Mouse (Mus musculus) retina, adult 2 months (tissue): Measurements from ENCODE around the gene Edn2.

Source experiments
- DNase-seq: peaks from one replicate; pipeline ENCODE4 v3.0.0-alpha.2; 2012; ENCODE audit warnings: low read depth, low spot score

The Edn2 gene

DNA sequence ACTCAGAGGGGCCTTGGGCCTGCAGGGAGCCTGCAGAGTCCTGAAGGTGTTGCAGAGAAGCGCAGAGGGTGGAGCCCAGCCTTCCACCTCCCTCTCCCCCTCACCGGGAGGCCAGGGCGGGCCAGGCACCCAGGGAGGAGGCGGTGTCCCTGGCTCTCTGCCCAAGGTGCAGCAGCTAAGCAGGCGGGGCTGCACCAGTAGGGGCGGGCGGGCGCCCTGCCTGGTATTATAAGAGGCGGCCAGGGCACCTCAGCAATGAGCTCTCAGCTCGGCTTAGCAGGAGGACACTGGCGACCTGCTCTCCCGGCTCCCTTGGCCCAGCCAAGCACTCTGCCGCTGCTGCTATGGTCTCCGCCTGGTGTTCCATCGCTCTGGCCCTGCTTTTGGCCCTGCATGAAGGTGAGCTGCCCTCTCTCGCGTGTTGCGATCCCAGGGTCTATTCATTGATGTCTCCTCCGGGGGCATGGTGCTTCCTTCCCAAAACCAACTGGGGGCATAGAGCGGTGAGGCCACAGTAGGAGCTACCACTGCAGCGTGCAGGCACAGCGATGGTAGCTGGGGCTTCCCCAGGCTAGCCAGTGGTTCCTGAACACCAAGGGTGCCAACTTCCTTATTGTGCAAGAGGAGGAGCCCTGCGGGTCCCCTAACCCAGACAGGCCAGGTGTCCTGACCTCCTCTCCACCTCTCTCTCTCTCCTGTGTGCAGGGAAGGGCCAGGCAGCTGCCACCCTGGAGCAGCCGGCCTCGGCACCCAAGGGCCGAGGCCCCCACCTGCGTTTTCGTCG, at the start of gene Edn2:
Gene Edn2 (plus strand): TSS at position 41 of the 784 bp plus-strand sequence.
- DNase-seq, result no peak

DNA sequence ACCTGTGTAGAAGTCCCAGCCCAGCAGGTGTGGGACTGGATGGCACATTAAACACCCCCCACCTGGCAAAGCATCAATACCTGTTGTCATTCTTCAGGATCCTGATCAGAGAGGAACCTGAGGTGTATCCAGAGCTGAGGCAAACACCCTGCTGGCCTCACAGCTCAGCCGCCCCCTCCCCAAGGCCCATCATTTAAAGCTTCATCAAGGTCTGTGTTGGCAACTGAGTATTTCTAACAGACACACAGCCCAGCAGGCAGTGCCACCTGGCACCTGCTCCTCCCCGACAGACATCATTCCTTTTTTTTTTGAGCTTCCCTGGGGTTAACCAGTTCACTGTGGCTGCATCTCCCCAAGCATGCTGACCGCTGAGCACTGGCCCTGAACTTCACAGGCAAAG, 45.5 kb upstream of the Edn2 start:
- no peak for DNase-seq

DNA sequence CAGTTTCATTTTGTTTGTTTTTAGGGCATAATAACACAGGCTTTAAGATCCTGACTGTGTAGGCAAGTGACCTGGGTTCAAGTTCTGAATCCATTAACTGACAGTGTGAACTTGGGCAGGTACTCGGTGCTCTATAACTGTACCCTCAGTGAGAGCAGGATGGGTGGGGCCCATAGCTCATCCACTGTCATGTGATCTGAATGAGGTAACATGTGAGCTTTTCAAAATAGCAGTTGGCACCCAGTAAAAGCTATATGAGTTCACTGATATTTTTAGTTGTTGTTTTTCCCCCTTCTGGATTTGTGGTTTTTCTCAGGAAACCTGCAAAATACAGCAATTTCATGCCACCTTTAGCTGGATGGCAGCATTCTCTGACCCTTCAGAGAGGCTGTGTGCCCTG, 44.7 kb upstream of the Edn2 start:
- no peak for DNase-seq

DNA sequence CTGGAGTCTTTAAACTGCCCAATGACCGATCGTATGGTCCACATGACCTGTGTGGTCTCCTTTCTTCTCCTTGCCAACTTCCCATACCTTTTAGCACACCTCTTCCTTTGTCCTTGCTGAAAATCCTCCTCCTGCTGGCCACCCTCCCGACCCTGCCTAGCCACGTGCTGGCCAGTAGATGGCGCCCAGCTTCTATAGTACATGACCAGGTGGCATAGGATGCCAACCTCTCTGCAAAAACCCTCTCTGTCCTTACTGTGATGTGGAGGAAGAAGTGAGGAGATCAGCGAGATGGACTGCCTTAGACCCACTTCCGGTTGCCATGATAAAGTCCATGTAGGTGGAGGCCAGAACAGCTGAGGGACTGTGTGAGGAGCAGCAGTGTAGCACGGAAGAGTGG, 40.7 kb upstream of the Edn2 start:
- peak; percentile 29 for DNase-seq

DNA sequence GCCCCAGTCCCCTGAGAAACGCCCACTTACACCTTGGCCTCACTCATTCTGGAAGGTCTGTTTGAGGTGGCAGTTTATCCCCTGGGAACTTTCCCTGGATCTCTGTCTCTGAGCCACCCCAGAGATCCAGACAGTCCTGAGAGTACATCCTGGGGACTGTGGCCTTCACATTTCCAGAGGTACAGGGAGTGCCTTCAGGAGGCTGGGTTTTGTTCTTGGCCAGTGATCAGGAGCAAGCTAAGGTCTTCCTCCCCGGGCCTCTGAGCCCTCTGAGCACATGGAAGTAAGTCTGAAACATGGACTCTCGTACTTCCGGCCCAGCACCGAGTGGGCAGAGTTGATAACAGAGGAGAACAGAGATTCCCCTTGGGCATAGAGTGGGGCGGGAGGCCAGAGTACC, 36.4 kb upstream of the Edn2 start:
- no peak for DNase-seq

DNA sequence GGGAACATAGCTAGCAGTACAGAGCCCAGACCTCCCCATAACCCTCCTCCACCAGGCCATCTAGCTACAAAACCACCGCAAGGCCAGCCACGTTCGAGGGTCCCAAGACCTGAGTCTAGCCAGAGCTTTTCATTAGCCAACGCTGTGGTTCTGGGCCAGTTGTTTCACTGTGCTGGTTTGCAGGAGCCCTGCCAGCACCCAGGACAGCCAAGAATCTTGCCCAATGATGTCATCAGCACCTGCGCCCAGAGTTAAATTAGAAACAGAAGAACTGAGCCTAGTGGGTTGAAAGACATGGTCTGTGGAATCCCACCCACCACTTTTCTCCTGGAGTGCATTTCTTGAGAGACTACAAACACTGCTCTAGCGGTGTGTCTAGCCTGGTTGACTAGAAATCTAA, 35.0 kb upstream of the Edn2 start:
- no peak for DNase-seq

DNA sequence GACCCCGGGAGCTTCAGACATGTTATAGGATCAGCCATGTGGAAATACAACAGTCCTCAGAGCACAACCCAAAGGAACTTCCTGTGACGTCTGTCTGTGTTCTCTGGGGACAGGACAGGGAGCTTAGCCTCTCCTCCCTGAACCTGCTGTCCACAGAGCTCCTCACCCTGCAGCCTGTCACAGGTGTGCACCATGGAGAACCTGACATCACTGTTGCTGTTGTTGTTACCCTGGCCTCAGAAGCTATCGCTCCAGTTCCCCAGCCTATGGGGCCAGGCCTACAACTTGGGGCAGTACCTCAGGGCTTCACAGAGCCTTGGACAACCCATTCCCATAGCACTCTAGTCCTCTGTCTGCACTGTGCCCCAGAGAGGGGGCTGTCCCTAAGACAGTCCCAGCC, 33.7 kb upstream of the Edn2 start:
- DNase-seq, result no peak

DNA sequence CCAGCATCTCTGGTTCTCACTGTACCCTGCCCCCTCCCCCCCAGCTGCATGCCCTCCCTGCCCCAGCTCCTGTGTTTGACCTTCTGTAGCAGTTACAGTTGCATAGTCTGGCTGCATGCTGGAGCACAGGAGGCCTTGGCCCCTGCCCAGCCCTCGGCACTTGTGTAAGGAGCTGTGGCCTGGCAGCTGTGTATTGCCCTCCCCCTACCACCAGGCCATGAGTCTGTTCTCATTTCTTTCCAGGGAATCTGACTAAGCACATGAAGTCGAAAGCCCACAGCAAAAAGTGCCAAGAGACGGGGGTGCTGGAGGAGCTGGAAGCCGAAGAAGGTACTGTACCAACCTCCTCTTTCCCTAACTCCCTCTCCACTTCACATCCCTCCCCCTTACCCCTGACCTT, 33.0 kb upstream of the Edn2 start:
- no peak for DNase-seq

DNA sequence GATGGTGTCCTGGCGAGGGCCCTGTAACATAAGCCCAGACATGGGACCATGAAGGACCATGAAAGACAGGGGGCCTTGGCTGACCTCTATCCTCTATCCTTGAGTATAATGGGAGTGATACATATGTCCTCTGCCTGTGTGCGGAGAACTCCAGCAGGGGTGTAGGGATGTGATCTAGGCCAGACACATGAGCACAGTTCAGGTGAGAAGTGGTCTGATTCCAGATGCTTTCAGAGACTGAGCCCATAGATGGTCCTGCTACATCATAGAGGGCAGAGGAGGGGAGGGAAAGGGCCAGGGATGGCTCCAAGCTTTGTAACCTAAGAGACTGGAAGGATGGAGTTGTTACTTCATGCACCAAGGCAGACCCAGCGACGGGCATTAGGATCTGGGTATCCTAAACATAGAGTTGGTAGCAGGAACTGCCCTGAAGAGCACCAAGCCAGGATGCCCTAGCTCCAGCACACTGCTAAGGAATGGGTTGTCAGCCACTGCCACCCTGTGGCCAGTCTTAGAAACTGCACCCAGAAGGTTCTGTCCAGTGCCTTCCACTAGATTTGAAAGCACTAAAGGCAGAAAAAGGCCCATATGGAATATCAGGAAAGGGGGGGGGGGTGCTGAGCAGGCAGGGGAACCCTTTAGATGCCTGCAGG, 31.6 kb upstream of the Edn2 start:
- no peak for DNase-seq

DNA sequence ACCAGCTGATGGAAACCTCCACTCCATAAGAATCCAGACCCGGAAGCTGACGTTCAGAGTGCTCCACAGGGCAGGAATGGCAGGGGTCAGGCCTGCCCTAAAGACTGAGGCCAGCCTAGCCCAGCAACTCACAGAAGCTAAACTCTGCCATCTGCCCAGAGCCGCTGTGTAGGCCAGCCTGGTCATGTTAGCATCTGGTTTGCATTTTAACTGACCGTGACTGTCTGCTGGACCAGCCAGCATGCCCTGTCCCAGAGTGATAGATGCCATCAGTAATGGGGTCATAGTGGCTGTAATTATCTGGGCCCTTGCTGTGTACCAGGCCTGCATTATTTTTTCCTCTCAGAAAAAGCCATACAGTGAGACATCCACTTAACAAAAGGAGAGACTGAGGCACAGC, 30.1 kb upstream of the Edn2 start:
- no peak for DNase-seq

DNA sequence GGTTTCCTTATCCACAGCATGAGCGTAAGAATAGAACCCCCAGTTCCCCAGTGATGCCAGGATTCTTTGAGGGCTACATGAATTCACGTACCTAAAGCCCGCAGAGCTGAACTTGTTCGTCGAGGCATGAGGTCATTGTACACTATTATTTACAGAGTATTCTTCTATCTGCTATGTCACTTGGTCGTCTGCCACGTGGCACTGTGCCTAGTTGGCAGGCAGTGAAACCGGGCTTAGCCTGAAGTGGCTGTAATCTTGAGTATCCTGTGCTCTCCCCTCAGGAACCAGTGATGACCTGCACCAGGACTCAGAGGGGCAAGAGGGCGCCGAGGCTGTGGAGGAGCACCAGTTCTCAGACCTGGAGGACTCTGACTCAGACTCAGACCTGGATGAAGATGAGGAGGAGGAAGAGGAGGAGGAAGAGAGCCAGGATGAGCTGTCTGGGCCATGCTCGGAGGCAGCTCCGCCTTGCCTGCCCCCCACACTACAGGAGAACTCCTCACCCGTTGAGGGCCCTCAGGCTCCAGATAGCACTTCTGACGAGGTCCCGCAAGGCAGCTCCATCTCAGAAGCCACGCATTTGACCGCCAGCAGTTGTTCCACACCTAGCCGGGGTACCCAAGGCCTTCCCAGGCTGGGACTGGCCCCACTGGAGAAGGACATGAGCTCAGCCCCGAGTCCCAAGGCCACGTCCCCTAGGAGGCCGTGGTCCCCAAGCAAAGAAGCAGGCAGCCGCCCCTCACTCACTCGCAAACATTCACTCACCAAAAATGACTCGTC, 29.4 kb upstream of the Edn2 start:
- no peak for DNase-seq

DNA sequence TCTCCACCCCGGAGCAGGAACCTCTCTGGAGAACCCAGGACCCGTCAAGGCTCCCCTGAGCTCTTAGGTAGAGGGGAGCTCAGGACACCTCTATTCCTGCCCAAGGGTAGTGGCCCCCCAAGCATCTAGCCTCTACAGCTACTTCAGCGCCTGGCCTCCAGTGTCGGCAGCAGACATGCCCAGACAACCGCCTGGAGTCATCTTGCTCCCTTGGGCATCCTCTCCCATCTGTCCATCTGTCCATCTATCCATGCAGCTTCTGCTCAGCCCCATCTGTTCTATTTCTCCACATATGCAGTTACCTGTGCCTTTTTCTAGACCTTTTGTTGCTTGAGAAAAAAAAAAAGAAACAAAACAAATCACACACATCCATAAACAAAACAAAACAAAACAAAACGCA, 26.8 kb upstream of the Edn2 start:
- no peak for DNase-seq

DNA sequence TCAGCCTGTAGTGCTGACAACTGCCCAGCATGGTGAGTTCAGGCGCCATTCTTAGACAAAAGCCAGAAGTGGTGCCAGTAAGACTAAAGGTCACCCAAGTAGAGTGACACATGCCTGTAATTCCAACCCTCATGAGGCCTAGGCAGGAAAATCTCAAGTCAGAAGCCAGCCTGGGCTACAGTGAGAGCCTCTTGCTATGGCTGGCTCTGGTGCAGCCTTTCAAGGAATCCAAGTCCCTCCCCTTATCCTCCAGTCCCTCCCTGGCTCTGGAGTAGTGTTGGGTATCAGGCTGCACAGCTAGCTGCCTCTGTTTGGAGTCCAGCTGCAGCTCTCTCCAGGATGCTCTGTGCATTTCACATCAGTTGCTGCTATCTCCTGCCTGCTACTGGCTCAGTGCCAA, 19.2 kb upstream of the Edn2 start:
- DNase-seq, result no peak

DNA sequence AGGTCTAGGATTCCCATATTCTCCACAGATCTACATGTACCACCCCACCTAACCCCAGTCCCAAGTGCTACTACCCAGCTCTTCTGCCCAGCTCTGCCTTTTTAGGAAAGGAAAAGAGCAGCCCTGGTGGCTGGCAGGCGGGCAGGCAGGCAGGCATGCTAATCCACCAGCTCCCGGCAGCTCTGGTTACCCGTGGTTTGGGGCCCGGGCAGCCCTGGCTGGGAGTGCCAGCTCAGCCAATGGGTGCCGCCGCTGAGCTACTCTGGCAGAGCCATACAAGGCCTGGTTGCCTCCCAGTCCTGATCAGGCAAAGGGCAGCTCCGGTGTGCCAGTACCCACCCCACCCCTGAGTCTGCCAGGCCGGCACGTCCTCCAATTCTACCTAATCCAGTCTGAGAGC, 18.1 kb upstream of the Edn2 start:
- DNase-seq, result no peak

DNA sequence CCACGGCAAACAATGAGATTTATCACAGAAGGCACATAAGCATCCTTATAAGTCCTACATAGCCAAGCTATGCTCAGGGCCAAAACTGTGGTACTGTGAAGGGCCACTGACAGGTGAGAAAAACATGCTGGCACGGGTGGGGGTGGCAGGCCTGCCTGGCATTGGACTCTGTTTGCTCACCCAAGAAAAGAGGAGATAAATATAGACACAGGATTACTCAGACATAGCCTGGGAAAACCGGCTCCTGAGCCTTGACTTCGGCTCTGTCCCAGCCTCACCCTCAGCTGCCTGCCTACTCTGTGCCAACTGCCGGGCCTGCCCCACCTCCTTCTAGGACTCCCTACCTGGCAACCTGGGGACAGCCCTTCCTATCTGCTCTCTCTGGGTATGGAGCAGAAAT, 16.7 kb upstream of the Edn2 start:
- DNase-seq, result no peak

DNA sequence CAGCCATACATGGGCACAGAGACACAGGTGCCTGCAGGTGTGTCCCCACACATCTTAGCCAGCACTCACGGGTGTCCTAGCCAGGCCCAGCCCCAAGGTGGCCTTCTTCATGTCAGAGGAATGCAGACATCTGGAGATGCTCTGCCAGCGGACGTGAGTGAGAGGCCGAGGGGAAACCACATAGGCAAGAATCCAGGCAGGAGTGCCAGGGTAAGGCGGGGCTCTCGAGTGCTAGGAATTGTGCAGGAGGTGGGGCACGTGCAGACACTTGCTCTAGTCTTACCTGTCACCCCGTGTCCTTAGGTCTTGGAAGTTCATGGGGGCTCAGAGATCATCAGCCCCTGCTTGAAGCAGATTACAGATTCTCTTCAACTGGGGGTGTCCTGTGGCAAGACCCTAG, 15.1 kb upstream of the Edn2 start:
- no peak for DNase-seq

DNA sequence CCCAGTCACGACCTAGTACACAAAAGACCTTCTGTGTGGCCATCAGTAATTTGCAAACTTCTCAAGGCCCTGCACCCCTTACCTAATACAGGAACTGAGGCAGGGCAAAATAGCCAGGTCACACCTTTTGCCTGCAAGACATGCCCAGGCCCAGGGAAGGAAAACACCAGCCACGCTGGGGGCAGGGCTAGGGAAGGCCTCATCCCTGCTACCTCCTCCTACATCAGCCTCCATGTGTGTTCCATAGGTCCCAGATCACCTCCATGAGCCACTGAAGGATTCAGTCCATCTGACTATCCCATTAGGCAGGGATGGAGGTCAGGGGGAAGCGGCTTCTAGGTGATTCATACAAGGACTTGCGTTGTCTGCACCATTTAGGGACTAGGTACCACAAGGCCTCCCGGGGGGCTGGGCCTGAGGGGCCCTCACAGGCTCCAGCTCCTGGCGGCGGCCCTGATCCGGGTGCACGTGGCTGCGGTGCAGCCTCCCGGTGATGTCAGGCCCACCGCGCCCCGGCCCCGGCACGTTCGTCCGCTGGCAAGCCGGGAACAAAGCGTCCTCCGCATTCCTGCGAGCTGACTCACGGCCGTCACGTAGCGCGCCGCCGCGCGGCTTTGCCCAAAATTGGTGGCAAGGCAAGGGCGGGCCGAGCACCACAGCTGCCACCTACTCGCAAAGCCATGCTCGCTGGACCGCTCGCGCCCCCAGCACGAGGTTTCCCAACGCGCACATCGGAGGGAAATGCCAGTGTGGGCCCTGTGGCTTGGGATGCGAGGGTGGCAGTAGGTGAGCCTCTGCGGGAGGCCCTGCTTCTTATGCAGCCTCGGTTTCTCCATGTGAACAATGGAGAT, 12.5 kb upstream of the Edn2 start:
- DNase-seq, result no peak

DNA sequence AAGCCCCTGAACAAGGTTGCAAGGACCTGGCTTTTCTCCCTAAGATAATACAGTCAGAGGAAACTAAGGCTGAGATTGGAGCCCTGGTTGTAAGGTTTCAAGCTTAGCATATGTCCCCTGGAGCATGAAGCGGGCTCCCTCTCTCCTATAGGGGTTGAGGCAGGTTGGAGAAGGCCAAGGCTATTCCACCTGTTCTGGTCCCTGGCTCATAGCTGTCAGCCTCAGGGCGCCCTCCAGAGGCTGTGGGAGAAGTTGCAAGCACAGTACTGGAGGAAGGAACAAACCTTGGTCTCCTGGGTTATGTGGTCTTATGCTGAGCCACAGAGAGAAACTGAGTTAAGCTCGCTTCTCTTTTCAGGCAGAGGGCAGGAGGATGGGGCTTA, 11.9 kb upstream of the Edn2 start:
- no peak for DNase-seq

DNA sequence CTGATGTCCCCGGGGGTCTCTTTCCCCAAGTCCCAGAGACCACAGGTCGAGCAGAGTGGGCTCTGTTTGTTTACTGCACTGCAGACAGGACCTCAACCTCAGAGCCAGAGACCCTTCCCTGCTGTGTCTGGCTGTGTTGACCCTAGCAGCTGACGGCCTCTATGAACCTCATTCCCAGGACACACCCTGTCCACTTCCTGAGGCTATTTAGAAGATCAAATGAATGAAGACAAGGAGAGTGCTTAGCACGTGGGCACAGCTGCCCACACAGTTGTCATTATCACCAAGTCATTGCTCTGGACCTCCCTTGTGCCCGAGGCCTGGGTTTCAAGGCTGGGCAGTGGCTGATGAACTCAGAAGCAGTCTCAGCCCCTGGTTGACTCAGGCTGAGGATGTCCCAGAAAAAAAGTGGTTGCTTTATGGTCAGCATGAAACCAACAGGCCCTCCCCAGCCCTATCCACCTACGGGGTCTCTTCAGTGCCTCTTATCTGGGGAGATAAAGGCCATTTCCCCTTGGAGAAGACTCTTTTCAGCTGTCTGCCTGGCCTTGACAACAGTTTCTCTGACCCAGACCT, 10.6 kb upstream of the Edn2 start:
- DNase-seq, result no peak

DNA sequence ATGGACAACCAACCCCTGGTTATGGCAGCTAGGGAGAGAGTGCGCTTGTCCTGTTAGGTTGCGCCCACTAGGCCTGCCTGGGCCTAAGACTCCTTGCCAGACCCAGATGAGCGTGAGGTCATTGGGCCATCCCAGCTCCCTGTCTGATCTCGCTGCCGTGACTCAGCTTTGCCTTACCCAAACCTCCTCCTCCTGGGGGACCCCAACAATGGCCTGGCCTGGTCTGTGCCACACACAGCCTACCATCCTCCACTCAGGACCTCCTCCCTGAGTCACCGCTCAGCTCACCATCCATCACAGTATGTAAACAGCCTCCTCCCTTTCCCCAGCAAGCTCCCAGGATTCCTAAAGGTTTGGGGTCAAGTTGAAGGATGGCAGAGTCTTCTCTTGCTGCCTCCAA, 9.1 kb upstream of the Edn2 start:
- no peak for DNase-seq

DNA sequence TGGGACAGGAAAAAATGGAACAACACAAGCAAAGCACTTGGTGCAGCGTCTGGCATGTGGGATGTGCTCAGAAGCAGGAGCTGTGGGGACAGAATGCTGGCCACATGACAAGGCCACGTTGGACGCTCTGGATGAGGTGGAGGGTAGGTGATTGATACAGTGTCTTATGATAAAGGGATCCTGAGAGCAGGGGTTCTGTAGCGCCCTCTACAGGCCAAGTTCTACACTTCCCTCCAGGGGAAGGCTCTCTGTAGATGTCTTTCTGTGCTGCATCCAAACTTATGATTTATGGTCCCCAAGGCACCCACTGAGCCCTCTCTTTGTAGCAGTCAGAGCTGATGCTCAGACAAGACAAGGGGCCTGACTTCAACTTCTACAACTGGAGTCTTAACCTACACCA, 8.4 kb upstream of the Edn2 start:
- DNase-seq, result no peak

DNA sequence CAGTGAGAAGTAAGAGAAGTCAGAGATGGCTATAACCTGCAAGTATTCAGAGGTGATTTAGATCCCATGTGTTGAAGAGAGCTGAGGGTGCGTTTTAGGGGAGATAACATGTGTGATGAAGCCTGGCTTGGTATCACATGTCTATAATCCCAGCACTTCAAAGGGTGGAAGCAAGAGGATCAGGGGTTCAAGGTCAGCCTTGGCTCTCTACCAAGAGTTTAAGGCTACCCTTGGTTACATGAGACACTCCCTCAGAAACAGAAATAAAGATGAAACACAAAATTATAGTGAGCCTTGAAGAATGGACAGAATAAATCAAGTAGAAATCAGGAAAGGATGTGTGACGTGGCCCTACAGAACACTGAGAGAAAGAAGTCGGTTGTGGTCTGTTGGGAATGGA, 7.3 kb upstream of the Edn2 start:
- no peak for DNase-seq
